Mouse (Mus musculus): ENCODE results near the gene Iqgap2.

The Iqgap2 gene

GRCm38 (mm10) chr13:95891491-95891925 is at the start of gene Iqgap2:
Gene Iqgap2 (minus strand): TSS chr13:95891922.
- no peak for DNase-seq

GRCm38 (mm10) chr13:95940811-95941210 is 49.1 kb upstream of the Iqgap2 start:
- no peak for DNase-seq

GRCm38 (mm10) chr13:95924201-95924621 is 32.5 kb upstream of the Iqgap2 start:
- DNase-seq, result no peak

GRCm38 (mm10) chr13:95922626-95923025 is 30.9 kb upstream of the Iqgap2 start:
- DNase-seq, result no peak

- no peak for DNase-seq
Observed at GRCm38 (mm10) chr13:95918624-95919284, 27.0 kb upstream of the Iqgap2 start.

- no peak for DNase-seq
Observed at GRCm38 (mm10) chr13:95913046-95913406, 21.3 kb upstream of the Iqgap2 start.

GRCm38 (mm10) chr13:95912157-95913045 is 20.7 kb upstream of the Iqgap2 start:
- no peak for DNase-seq

- no peak for DNase-seq
Observed at GRCm38 (mm10) chr13:95910270-95910669, 18.5 kb upstream of the Iqgap2 start.

- no peak for DNase-seq
Observed at GRCm38 (mm10) chr13:95909244-95909643, 17.5 kb upstream of the Iqgap2 start.

GRCm38 (mm10) chr13:95902696-95903095 is 11.0 kb upstream of the Iqgap2 start:
- DNase-seq, result no peak

- no peak for DNase-seq
Observed at GRCm38 (mm10) chr13:95899885-95900650, 8.3 kb upstream of the Iqgap2 start.

- no peak for DNase-seq
Observed at GRCm38 (mm10) chr13:95896501-95896900, 4.8 kb upstream of the Iqgap2 start.

- DNase-seq, result no peak
Observed at GRCm38 (mm10) chr13:95893166-95893565, 1.4 kb upstream of the Iqgap2 start.

GRCm38 (mm10) chr13:95892611-95893145 is 956 bp upstream of the Iqgap2 start:
- peak in 1 of 2 experiments; percentile 40 for DNase-seq

GRCm38 (mm10) chr13:95891926-95892610 is 346 bp upstream of the Iqgap2 start:
- peak; percentile 85 to 89 for DNase-seq

- DNase-seq, result peak; percentile 48 to 64
Observed at GRCm38 (mm10) chr13:95890851-95891471, 761 bp downstream of the Iqgap2 start.

- no peak for DNase-seq
Observed at GRCm38 (mm10) chr13:95889981-95890545, 1.7 kb downstream of the Iqgap2 start.

GRCm38 (mm10) chr13:95889366-95889765 is 2.4 kb downstream of the Iqgap2 start:
- DNase-seq, result no peak

GRCm38 (mm10) chr13:95888621-95889020 is 3.1 kb downstream of the Iqgap2 start:
- no peak for DNase-seq

- no peak for DNase-seq
Observed at GRCm38 (mm10) chr13:95888170-95888569, 3.6 kb downstream of the Iqgap2 start.

GRCm38 (mm10) chr13:95887375-95887774 is 4.3 kb downstream of the Iqgap2 start:
- DNase-seq, result no peak

GRCm38 (mm10) chr13:95884455-95884854 is 7.3 kb downstream of the Iqgap2 start:
- no peak for DNase-seq
